Mouse (Mus musculus): ENCODE data around the gene Zfx.

DNA sequence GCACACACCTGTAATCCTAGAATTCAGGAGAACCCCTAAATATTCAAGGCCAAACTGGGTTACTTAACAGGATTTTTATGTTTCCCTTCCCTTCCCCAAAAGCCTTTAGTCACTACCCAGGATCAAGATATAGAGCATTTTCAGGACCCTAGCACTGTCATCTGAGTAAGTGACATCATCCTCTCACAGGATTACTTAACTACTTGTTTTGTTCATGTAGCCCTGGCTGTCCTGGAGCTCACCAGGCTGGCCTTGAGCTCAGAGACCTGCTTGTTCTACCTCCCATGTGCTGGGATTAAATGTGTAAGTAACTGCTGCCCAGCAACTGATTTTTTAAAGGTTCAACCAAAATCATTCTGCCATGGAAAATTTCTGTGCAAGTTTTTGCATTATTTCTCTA, 20.6 kb downstream of the Zfx start:
- TF ChIP-seq POLR2A (IDR thresholded peaks at IDR 0.05; ENCODE audit: insufficient read length, low read depth): no peak
- TF ChIP-seq USF1 (IDR thresholded peaks at IDR 0.05; ENCODE audit: low read depth): no peak
- TF ChIP-seq SRF (IDR thresholded peaks at IDR 0.05; ENCODE audit: control insufficient read depth, insufficient read length, low read depth): no peak
- TF ChIP-seq TCF12 (IDR thresholded peaks at IDR 0.05; ENCODE audit: insufficient read depth, poor library complexity, severe bottlenecking): no peak
- no peak for TF ChIP-seq MAX (IDR thresholded peaks at IDR 0.05; ENCODE audit: low read depth)
- no peak for TF ChIP-seq MYOD1 (IDR thresholded peaks at IDR 0.05; ENCODE audit: control insufficient read depth in 1 of 3, insufficient read length in 2 of 3, low read depth in 2 of 3)
- no peak for TF ChIP-seq POLR2AphosphoS2 (IDR thresholded peaks at IDR 0.05; ENCODE audit: insufficient read length, low read depth)
- TF ChIP-seq TCF3 (IDR thresholded peaks at IDR 0.05; ENCODE audit: insufficient read length, low read depth): no peak
